Mouse (Mus musculus) spleen, postnatal 10 days (tissue): ENCODE results near the gene Ubr4.
A peak's percentile ranks its signal among the peaks of the same experiment; 100 is the strongest.

Source experiments
- DNase-seq, 2 experiments: peaks; one replicate each; pipeline ENCODE4 v3.0.0; 2021 to 2022; ENCODE audit warnings: low spot score in 2 of 2

Gene Ubr4

GRCm38 (mm10) chr4:139430891-139431290 is 78.5 kb downstream of the Ubr4 start:
- DNase-seq: no peak

DNA sequence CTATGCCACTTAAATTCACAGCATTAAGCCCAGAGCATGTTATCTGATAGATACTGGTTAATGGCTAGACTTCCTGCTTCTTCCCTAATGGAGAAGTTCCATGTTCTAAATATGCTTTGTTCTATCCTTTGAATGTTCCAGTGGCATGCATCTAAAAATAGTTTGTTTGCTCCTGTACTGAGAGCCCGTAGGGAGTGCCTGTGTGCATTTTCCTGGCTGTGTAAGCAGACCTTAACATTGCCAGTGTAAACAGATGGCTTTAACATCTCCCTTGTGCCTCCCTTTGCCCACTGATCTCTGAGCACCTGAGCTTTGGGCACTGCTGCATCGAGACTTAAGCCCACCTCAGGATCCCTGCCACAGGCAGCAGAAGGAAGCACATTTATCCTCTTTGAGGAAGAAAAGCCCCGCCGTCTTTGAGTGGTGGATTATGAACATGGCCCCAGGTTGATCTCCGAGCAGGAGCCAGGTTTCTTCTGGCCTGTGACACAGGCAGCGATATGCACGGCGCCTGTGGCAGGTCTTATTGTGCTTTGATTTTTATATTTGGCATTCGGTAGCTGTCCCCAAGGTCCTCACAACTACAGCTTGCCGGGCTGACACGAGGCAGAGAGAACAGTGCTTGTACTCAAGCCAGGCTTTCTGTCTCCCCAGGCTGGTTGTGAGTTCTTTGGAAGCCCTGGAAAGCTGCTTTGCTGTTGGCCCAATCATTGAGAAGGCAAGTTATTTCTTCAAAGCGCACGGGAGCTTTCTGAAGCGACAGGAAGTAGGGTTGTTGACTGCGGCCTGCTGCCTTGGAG is 80.8 kb downstream of the Ubr4 start:
- DNase-seq: no peak

- no peak for DNase-seq
Observed at GRCm38 (mm10) chr4:139441244-139441643, 88.8 kb downstream of the Ubr4 start.

GRCm38 (mm10) chr4:139441806-139442205 is 89.4 kb downstream of the Ubr4 start:
- no peak for DNase-seq

- DNase-seq: no peak
Observed at GRCm38 (mm10) chr4:139442391-139443355, 90.3 kb downstream of the Ubr4 start.

DNA sequence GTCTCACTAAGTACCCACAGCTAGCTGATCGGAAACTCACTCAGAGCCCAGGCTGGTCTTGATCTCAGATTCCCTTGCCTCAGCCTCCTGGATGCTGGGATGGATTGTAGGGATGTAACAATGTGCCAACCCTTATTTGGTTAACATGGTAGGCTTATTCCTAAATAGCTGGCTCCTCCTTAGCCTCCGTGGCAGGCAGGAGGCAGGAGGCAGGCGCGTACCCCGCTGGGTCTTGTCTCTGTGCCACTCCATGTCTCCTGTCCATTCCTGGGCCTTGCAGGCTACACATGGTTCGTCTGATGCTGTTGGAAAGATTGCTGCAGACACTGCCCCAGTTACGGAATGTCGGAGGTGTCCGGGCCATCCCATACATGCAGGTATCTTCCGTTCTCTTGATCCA is 91.9 kb downstream of the Ubr4 start:
- no peak for DNase-seq

- DNase-seq: no peak
Observed at GRCm38 (mm10) chr4:139446176-139446575, 93.8 kb downstream of the Ubr4 start.

- no peak for DNase-seq
Observed at GRCm38 (mm10) chr4:139446731-139447675, 94.6 kb downstream of the Ubr4 start.

- no peak for DNase-seq
Observed at GRCm38 (mm10) chr4:139452944-139453700, 100.7 kb downstream of the Ubr4 start.

GRCm38 (mm10) chr4:139454339-139454738 is 101.9 kb downstream of the Ubr4 start:
- no peak for DNase-seq

GRCm38 (mm10) chr4:139459970-139460369 is 107.6 kb downstream of the Ubr4 start:
- no peak for DNase-seq

GRCm38 (mm10) chr4:139464163-139464562 is 111.8 kb downstream of the Ubr4 start:
- DNase-seq: no peak

- no peak for DNase-seq
Observed at GRCm38 (mm10) chr4:139466541-139466940, 114.1 kb downstream of the Ubr4 start.

- DNase-seq: peak; percentile 49 to 75
Observed at GRCm38 (mm10) chr4:139470198-139470597, 117.8 kb downstream of the Ubr4 start.

GRCm38 (mm10) chr4:139476663-139477625 is 124.5 kb downstream of the Ubr4 start:
- no peak for DNase-seq

GRCm38 (mm10) chr4:139477983-139478382 is 125.6 kb downstream of the Ubr4 start:
- no peak for DNase-seq

- no peak for DNase-seq
Observed at GRCm38 (mm10) chr4:139479176-139479575, 126.8 kb downstream of the Ubr4 start.

GRCm38 (mm10) chr4:139481400-139481799 is 129.0 kb downstream of the Ubr4 start:
- no peak for DNase-seq

DNA sequence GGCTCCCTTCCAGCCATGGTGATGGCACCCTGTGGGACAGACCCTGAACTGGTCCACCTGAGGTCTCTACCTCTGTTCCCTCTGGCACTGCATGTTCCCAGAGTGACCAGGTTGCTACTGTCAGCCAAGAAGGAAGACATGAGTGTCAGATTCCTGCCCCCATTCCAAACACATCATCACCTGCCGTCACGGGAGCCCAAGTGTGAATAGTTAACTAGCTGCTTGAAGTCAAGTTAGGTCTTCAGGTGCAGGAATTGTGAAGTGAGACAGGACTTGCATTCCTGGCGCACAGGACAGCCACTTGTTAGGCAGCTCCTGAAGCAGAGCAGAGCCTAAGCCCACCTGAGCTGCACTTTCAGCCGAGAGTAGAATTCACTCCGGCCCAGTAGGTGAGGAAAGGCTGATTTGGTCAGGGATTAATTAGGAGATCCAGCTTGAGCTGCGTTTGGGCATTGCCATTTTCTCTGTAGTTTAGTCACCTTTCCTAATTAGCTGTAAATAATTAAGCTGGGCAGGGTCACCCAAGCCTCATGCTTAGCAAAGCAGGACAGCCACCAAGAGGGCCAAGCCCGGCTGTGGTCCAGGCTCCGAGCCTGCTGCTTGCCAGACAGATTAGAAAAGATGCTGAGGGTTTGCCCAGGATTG is 131.2 kb downstream of the Ubr4 start:
- DNase-seq: no peak
